Mouse (Mus musculus) G1E (cell line): ENCODE data around the gene Atp2c2. TPM values are rescaled to one million over a fixed set of nuclear protein-coding genes. Genes with fewer than 3 reads are reported as not detected.

Source experiments
- ATAC-seq: 2 replicates; pipeline ENCODE4 v1.8.0; 2016; ENCODE audit warnings: mild to moderate bottlenecking; ENCODE audit not compliant: insufficient number of reproducible peaks, poor library complexity, low FRiP score, severe bottlenecking; ENCODE audit errors: extremely low read depth
- DNase-seq: peaks from one replicate; pipeline ENCODE4 v3.0.0; 2012; ENCODE audit warnings: low spot score
- H3K27me3 ChIP-seq: 2 replicates; pipeline ENCODE4 v1.6.1; 2012; ENCODE audit warnings: mild to moderate bottlenecking, low read length, inconsistent platforms; ENCODE audit not compliant: insufficient read depth
- H3K36me3 ChIP-seq: replicated peaks from 2 replicates; pipeline ENCODE3; 2012; ENCODE audit warnings: mild to moderate bottlenecking, inconsistent platforms
- H3K4me1 ChIP-seq: 2 replicates; pipeline ENCODE4 v1.6.1; 2012; ENCODE audit warnings: low read depth, low read length, inconsistent platforms, mixed read lengths; ENCODE audit not compliant: insufficient read depth
- H3K4me3 ChIP-seq: 2 replicates; pipeline ENCODE4 v1.5.1; 2012; ENCODE audit warnings: low read depth, mild to moderate bottlenecking, inconsistent platforms, low read length, moderate library complexity, mixed read lengths
- H3K9me3 ChIP-seq: replicated peaks from 2 replicates; pipeline ENCODE4 v1.6.1; 2012; ENCODE audit warnings: inconsistent platforms
- CTCF ChIP-seq: IDR thresholded peaks from 2 replicates; pipeline ENCODE4 v1.5.1; 2012; ENCODE audit warnings: low read depth, low read length, inconsistent platforms, mixed read lengths
- GATA1 ChIP-seq: IDR thresholded peaks from 2 replicates; pipeline ENCODE4 v1.6.1; 2012; ENCODE audit warnings: borderline replicate concordance, low read length, inconsistent platforms, mixed read lengths
- GATA2 ChIP-seq: IDR thresholded peaks from 2 replicates; pipeline ENCODE4 v1.6.1; 2012; ENCODE audit warnings: low read depth, low read length, inconsistent platforms, borderline replicate concordance
- POLR2AphosphoS5 ChIP-seq: IDR thresholded peaks from 2 replicates; pipeline ENCODE4 v1.6.1; 2012; ENCODE audit warnings: low read depth, low read length, inconsistent platforms; ENCODE audit not compliant: insufficient replicate concordance
- TAL1 ChIP-seq: conservative IDR thresholded peaks from 2 replicates; pipeline ENCODE4 v1.6.1; 2012; ENCODE audit warnings: low read depth, low read length, inconsistent platforms, mixed read lengths
- polyA plus RNA-seq: library from polyadenylated mRNA; stranded (reverse); fragments of >175 nt; gene quantifications from 2 replicates; pipeline ENCODE4 v1.2.3, GENCODE M21; 2012
- total RNA-seq, 2 experiments: library from RNA; stranded (forward) in 1 of 2; stranded (reverse) in 1 of 2; fragments of 200-1000 nt in 1 of 2; fragments of >200 nt in 1 of 2; fragmentation: Nextera tagmentation in 1 of 2; gene quantifications; 2 replicates each; pipeline ENCODE4 v1.2.3; 2014 to 2017

Atp2c2 gene
- total and polyA plus RNA-seq, 3 experiments: not detected

DNA sequence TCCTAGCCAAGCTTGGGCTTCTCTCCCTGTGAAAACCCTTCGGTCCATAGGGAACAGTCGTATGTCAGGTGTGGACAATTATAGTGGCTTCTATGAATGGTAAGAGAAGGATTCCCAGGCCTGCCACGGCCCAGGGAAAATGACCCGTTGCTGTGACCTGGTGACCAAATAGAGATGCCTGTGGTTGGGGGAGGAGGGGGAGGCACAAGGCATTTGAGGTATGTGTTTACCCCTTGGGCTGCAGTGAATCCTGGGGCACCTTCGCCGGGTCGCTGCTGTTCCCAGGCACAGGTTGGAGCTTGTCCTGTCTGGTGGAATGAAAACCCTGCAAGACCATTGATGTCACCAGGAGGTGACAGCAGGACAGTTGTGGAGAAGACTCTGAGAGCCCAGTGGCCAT lies 5.1 kb upstream of the Atp2c2 start:
- ATAC-seq (no peak), DNase-seq (no peak)
- Histone ChIP-seq H3K4me1 (no peaks in the 10 kb centered on the region), H3K36me3 (no peaks in the 10 kb centered on the region), H3K4me3 (no peak overlapping the region), H3K27me3 (no peaks in the 10 kb centered on the region), H3K9me3 (no peaks in the 10 kb centered on the region)
- no peak for TF ChIP-seq CTCF
- no peak for TF ChIP-seq POLR2AphosphoS5
- no peak for TF ChIP-seq GATA2
- no peak for TF ChIP-seq GATA1
- no peak for TF ChIP-seq TAL1

DNA sequence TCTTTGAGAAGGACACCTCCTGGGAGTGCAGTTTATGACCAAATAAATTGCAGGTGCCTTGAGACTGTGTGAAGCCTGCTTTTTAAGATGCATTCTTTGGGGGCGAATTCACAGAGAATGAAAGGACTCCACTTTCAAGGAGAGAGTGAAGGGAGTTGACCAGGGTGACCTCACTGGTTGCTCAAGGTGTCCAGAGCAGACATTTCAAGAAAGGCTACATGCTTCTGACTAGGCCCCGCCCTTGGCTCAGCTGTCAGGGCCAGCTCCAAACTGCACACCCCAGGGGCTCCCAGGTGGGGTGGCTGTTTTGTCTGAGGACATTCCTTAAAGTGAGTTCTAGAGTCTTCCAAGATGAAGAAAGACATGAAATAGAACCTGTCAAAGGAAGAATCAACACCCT lies 2.6 kb upstream of the Atp2c2 start:
- no peak for TF ChIP-seq POLR2AphosphoS5
- TF ChIP-seq GATA1: no peak
- TF ChIP-seq TAL1: no peak
- TF ChIP-seq CTCF: no peak
- no peak for TF ChIP-seq GATA2
- Histone ChIP-seq H3K4me1 (no peaks in the 10 kb centered on the region), H3K27me3 (no peaks in the 10 kb centered on the region), H3K36me3 (no peaks in the 10 kb centered on the region), H3K9me3 (no peaks in the 10 kb centered on the region), H3K4me3 (no peak overlapping the region)
- DNase-seq (no peak), ATAC-seq (no peak)

DNA sequence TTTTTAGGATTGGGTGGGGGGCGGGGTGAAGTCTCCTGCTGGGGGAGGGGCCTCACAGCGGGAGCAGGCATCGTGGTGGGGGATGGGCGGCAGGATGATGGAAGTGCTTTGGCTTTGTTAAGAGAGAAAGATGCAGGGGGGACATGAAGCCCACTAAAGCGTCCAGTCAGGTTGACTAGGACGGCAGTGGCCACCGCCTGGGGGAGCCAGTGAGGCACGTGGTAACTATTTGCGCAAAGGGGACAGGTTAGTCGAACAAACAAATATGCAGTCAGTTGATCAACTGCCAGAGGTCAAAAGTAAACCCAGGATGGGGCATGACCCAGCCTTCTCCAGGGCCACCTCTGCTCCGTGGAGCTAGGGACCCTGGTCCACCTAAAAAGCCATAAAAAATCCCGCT lies 849 bp upstream of the Atp2c2 start:
- Histone ChIP-seq H3K4me3 (no peak overlapping the region), H3K27me3 (no peaks in the 10 kb centered on the region), H3K36me3 (no peaks in the 10 kb centered on the region), H3K9me3 (no peaks in the 10 kb centered on the region), H3K4me1 (no peaks in the 10 kb centered on the region)
- ATAC-seq (no peak), DNase-seq (no peak)
- TF ChIP-seq TAL1 (no peak), GATA2 (no peak), GATA1 (no peak), CTCF (no peak), POLR2AphosphoS5 (no peak)

DNA sequence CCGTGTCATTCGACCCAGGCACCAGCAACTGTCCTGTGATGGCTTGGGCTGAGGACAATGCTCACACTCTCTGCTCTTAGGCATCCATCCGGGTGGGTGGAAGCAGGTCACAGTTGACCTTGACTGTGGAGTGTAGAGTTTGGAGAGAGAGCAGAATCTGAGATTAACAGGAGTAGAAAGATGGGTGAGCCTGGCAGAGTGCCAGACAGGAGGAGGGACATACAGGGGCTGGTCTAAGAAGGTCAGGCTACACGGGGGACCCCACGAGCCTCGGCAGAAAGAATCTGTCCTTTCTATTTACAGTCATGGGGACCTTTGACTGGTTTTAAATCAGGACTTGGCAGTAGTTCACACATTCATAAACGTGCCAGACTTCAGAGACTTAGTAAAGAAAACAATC lies 3.2 kb downstream of the Atp2c2 start:
- H3K36me3 ChIP-seq: no peaks in the 10 kb centered on the region
- DNase-seq (no peak), ATAC-seq (no peak)
- no peak overlapping the region for H3K4me3 ChIP-seq
- no peaks in the 10 kb centered on the region; the same call in 1 of the 2 replicates for H3K27me3 ChIP-seq
- TF ChIP-seq TAL1 (no peak), CTCF (no peak), GATA1 (no peak), POLR2AphosphoS5 (no peak), GATA2 (no peak)
- no peaks in the 10 kb centered on the region for H3K9me3 ChIP-seq
- no peaks in the 10 kb centered on the region for H3K4me1 ChIP-seq

DNA sequence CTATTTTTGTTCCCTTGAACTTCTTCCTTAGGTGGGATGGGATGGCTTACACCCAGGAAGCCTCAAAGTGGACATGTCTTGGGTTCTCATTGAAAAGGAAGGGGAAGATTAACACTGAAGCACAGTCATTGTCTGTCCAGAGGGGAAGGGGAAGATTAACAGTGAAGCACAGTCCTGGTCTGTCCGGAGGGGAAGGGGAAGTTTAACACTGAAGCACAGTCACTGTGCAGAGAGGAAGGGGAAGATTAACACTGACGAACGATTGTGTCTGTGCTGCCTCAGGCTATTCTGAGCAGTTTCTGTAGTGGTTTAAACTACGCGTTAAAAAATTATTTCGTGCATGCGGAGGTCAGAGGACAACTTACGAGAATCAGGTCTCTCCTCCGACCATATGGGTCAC lies 7.3 kb downstream of the Atp2c2 start:
- H3K4me1 ChIP-seq: no peaks in the 10 kb centered on the region
- H3K4me3 ChIP-seq: no peak overlapping the region
- DNase-seq: no peak
- no peak for ATAC-seq
- TF ChIP-seq POLR2AphosphoS5 (no peak), GATA1 (no peak), CTCF (no peak), GATA2 (no peak), TAL1 (no peak)
- H3K27me3 ChIP-seq: peaks cover 8% of the 10 kb centered on the region; the same call in 1 of the 2 replicates
- no peaks in the 10 kb centered on the region for H3K36me3 ChIP-seq
- H3K9me3 ChIP-seq: no peaks in the 10 kb centered on the region

DNA sequence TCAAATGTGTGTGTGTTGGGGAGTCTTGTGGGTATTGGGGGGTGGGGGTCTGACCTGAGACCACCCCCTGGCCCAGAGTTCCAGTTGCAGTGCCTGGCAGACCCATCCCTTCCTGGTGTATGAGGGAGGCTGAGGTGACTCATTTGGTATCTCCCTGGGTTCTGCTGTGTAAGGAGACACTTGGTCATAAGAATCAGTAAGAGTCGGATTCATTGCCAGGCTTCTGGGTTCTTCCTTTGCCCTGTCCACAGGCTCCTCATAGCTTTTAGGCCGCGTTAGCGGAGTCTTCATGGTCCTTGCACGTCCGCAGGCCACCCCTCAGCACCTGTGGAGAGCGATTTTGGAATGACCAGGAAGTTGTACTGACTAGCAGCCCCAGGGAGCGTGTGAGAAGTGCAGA lies 8.7 kb downstream of the Atp2c2 start:
- no peaks in the 10 kb centered on the region for H3K9me3 ChIP-seq
- no peaks in the 10 kb centered on the region for H3K4me1 ChIP-seq
- DNase-seq: no peak
- no peak overlapping the region for H3K4me3 ChIP-seq
- no peak for TF ChIP-seq GATA1
- no peak for TF ChIP-seq GATA2
- TF ChIP-seq TAL1: no peak
- TF ChIP-seq POLR2AphosphoS5: no peak
- TF ChIP-seq CTCF: no peak
- H3K36me3 ChIP-seq: no peaks in the 10 kb centered on the region
- no peak for ATAC-seq
- peaks cover 10% of the 10 kb centered on the region; the same call in 1 of the 2 replicates for H3K27me3 ChIP-seq
